In the genomic region with DNA sequence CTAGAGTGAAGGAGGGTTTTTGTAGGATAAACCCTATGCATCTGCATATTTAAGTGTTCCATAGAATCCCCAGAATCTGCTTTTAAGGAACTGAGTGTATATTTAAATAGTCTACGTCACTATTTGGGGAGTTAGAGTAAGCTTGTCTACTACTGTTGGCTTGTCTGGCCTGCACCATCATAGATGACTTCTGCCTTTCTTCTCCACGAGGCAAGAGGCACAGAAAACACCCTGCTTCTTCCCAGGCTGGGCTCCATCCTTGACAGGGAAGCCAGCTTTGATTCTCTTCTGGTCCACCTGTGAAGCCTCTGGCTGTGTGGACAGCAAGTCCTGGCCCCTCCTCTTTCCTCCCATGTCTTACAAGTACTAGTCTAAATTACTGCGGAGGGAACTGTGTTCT, we compare ENCODE assay signal across 21 mouse cellular contexts.
A peak's percentile ranks its signal among the peaks of the same experiment; 100 is the strongest.
DNase-seq lines count a peak whose midpoint lies in the region; ATAC-seq lines count a peak whose summit lies in the region.
"Had no signal": no experiment of that assay in that cellular context is flagged by ENCODE, and none has a peak within 500 bp of the region (broad histone marks: within the 10 kb centered on the region; RNA-seq: fewer than 3 reads in every experiment).

No protein-coding gene starts in this region.

- no peaks in the 10 kb centered on the region for H3K27me3 ChIP-seq in kidney, embryonic 14.5 days (ENCODE audit: control insufficient read depth, insufficient read depth, low read length)
- no peaks in the 10 kb centered on the region for H3K27me3 ChIP-seq in kidney, embryonic 15.5 days
- H3K27me3 ChIP-seq in kidney, embryonic 16.5 days (ENCODE audit: insufficient read depth, low read length), result no peaks in the 10 kb centered on the region
- H3K27me3 ChIP-seq: CH12.LX, Patski had no signal

- H3K4me3 ChIP-seq in kidney, embryonic 14.5 days (ENCODE audit: low read length), result no peak overlapping the region
- H3K4me3 ChIP-seq in kidney, embryonic 15.5 days (replicated peaks), result no peak overlapping the region
- H3K4me3 ChIP-seq in kidney, embryonic 16.5 days (ENCODE audit: low read length), result no peak overlapping the region

- H3K4me1 ChIP-seq in kidney, embryonic 14.5 days (ENCODE audit: control insufficient read depth, insufficient read depth, low read length), result peaks cover 8% of the 10 kb centered on the region
- peaks cover 14% of the 10 kb centered on the region for H3K4me1 ChIP-seq in kidney, embryonic 15.5 days
- peaks cover 14% of the 10 kb centered on the region; the same call in 1 of the 2 replicates for H3K4me1 ChIP-seq in kidney, embryonic 16.5 days (ENCODE audit: insufficient read depth, low read length)

- no peak overlapping the region for H3K27ac ChIP-seq in kidney, embryonic 14.5 days (ENCODE audit: low read depth, low read length)
- H3K27ac ChIP-seq in kidney, embryonic 15.5 days, result no peak overlapping the region
- no peak overlapping the region for H3K27ac ChIP-seq in kidney, embryonic 16.5 days (ENCODE audit: low read length)

- no peak for DNase-seq in kidney, adult 11 months
- no peak for DNase-seq in kidney, adult 9 months
- no peak for DNase-seq in kidney, adult 18-20 months
- DNase-seq: adrenal gland, adult 2 months; adrenal gland, adult 8-10 months; adrenal gland, postnatal 10 days; adrenal gland, postnatal 14 days; adrenal gland, postnatal 25 days; adrenal gland, postnatal 36 days; B cell, adult 2 months; cerebellum, adult 11 months; cerebellum, adult 11-12 months; cerebellum, adult 18-20 months had no signal

- ATAC-seq in kidney, embryonic 14.5 days (ENCODE audit: low FRiP score, low TSS enrichment), result peak; percentile 69
- peak; percentile 66 for ATAC-seq in kidney, embryonic 15.5 days (replicated peaks; ENCODE audit: low FRiP score)
- ATAC-seq in kidney, embryonic 16.5 days (ENCODE audit: low FRiP score, low TSS enrichment), result peak; percentile 40; the same call in 1 of the 2 replicates
- ATAC-seq: activated CD4-positive, CD25-positive, alpha-beta regulatory T cell, adult 4 months; CD4-positive, CD25-positive, alpha-beta regulatory T cell, adult 4 months; Patski had no signal

- no peak overlapping the region for H3K9ac ChIP-seq in kidney, embryonic 14.5 days (ENCODE audit: low read depth, low read length)
- H3K9ac ChIP-seq in kidney, embryonic 15.5 days, result no peak overlapping the region
- H3K9ac ChIP-seq in kidney, embryonic 16.5 days (replicated peaks; ENCODE audit: low read length), result no peak overlapping the region

- no peaks in the 10 kb centered on the region for H3K9me3 ChIP-seq in kidney, embryonic 14.5 days (ENCODE audit: control insufficient read depth, low read length)
- no peaks in the 10 kb centered on the region for H3K9me3 ChIP-seq in kidney, embryonic 15.5 days (replicated peaks)
- H3K9me3 ChIP-seq in kidney, embryonic 16.5 days (ENCODE audit: low read length), result no peaks in the 10 kb centered on the region
- H3K9me3 ChIP-seq: G1E had no signal

- no peaks in the 10 kb centered on the region for H3K36me3 ChIP-seq in kidney, embryonic 14.5 days (ENCODE audit: control insufficient read depth, insufficient read depth, low read length)
- no peaks in the 10 kb centered on the region for H3K36me3 ChIP-seq in kidney, embryonic 15.5 days
- H3K36me3 ChIP-seq in kidney, embryonic 16.5 days (ENCODE audit: insufficient read depth, low read length), result no peaks in the 10 kb centered on the region
- H3K36me3 ChIP-seq: G1E had no signal

- H3K4me2 ChIP-seq in kidney, embryonic 14.5 days (replicated peaks; ENCODE audit: low read depth, low read length), result no peak overlapping the region
- H3K4me2 ChIP-seq in kidney, embryonic 15.5 days, result no peak overlapping the region
- H3K4me2 ChIP-seq in kidney, embryonic 16.5 days (replicated peaks; ENCODE audit: low read depth, low read length), result no peak overlapping the region

- 16% methylated on average over 3 of the region's 3 CpGs for WGBS in kidney, embryonic 14.5 days
- 34% methylated on average over 3 of the region's 3 CpGs for whole genome bisulfite sequencing in kidney, embryonic 15.5 days
- WGBS in kidney, embryonic 16.5 days, result 25% methylated on average over 3 of the region's 3 CpGs
